Mouse (Mus musculus): ENCODE results near the gene Cacna1s.

Gene Cacna1s

DNA sequence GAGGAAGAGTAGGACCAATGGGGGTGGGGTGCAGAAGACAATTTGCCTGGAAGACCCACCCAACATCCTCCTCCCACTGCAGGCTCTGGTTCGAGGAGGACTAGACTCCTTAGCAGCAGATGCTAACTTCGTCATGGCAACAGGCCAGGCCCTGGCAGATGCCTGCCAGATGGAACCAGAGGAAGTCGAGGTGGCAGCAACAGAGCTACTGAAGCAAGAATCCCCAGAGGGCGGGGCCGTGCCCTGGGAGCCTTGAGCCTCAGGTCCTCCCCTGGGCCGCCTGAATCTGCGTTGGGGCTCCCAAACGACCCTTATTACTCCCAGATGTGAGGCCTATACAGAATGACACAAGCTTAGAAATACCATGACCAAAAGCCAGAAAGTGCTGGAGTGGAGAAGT is 66.3 kb downstream of the Cacna1s start:
- DNase-seq (ENCODE audit: low spot score), result peak; percentile 63

DNA sequence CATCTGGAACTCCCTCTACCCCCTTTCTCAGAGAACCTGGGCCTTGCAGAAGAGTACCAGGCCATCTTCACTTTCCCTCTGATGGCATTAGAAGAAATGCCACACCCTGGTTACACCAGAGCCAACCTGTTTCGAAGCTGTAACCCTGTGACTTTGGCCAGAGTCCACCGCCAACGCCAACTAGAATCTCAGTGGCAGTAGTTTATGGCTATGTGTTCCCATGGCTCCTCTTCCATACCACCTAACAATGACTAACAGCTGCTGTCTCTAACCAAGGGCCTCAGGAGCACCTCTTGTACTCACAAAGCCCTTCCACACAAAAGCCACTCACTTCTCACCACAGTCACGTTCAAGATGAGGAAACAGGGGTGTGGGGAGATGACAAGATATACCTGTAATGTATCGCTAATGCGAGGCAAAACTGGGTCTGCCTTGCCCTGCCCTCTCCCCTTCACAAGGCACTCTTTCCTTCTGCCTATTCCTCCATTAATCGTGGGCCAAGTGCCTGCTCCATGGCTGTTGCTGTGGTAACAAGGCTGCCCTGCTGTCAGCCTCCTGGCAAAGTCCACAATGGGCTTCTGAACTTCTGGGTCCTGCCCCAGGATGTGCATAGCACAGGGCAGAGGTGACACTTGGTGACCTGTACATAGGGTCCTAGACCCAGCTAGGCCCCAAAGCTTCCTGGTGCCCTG is 67.2 kb downstream of the Cacna1s start:
- DNase-seq (ENCODE audit: low spot score), result no peak

DNA sequence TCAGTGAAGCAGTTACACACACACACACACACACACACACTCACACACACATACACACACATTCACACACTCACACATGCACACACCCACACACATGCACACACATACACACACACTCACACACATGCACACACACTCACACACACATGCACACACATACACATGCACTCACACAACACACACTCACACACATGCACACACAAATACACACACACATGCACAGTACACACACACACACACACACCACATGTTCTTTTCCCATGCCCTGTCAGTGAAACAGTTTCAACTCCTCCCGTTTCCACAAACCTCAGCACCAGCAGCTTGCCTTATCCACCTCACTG is 67.7 kb downstream of the Cacna1s start:
- no peak for DNase-seq (ENCODE audit: low spot score)

DNA sequence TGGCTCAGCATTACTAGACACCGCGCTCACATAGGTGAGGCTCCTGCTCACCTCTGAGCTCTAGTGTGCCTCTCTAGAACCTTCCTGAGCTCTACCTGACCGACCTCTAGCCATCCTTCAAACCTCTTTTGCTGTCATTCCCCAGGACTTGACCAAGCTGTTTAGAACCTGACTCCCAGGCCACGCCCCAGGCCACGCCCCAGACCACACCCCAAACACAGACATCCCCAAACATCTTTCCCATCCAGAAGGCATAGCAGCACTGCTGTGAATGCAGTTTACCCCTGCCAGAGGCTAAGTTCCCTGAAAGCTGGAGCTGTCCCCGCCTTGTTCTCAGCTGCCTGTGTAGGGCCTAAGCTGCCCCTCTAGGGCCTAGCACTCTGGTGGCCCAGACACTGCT is 68.2 kb downstream of the Cacna1s start:
- no peak for DNase-seq (ENCODE audit: low spot score)

DNA sequence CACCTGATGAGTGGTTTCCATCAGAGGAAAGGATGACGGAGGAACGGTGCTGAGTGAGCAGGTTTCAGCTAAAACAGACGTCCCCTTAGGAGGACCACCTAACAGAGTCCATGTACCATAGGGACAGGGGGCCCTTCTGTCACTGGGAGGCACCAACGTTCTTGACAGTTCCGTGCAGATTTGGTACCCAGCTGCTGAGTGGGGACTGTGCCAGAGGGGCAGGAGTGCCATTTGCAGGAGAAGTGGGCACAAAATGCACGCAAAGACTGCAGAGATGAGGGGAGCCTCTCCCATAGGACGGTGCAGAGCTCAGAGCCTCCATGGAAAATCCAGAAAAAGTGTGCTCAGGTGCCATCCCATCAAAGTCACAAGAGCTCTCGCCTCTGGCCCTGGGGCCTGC is 69.5 kb downstream of the Cacna1s start:
- no peak for DNase-seq (ENCODE audit: low spot score)

DNA sequence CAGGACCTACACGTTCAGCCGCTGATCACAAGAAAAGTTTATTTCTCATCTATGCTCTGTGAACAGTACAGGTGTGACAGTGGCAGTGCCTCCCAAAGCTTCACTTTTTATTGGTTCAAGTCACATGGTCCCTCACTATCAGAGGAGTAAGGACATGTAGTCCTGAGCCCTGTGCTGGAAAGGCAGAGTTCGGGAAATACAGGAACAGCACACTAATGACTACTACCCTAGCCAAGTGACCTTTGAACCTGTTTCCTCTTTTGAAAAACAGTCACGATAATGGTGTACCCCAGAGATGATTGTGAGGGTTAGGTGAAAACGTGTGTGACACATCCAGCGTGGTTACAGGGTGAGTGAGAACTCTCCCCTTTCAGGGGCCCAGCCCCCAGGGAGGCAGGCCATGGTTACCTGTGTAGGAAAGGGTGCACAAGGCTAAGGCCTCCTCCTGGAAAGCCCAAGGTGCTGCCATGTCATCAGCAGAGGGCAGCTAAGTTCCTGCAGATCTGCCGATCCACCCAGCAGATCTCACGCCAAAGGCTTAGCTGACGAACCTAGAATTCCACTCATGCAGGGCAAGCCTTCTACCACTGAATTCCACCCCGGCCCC is 73.7 kb downstream of the Cacna1s start:
- DNase-seq (ENCODE audit: low spot score), result no peak

DNA sequence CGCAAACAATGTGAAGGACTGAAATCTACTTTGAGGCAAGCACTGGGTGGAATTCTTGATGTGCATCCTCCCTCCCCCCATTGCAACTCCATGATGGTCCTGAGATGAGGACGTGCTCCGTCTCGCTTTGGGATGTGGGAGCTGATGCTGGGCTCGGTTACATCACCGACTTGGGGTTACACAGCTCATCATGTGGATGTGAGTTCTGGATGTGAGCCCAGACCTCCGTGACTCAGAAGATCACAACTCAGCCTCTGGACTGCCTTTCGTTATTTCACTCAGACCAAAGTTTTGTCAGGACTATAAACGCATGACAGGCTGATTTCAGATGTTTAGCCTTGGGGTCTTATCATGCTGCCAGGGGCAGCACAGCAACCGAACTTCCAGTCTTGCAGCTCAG is 74.3 kb downstream of the Cacna1s start:
- DNase-seq (ENCODE audit: low spot score), result no peak

DNA sequence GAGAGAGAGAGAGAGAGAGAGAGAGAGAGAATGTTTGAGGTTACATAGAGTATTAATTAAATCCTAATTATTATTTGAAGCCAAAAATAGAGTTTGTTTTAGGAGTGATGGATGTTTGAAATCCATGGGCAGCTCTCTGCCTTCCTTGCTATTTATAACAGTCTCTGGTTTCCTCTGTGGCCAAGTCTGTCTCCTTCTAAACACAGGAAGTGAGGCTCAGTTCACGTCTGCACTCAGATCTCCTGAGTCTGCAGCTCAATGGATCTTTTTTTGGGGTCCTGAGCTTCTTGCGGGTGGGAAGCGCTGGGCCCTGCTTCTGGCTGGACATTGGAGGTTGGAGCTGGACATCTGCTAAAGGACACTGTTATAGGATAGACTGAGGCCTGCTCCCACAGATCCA is 75.3 kb downstream of the Cacna1s start:
- DNase-seq (ENCODE audit: low spot score), result peak; percentile 48

DNA sequence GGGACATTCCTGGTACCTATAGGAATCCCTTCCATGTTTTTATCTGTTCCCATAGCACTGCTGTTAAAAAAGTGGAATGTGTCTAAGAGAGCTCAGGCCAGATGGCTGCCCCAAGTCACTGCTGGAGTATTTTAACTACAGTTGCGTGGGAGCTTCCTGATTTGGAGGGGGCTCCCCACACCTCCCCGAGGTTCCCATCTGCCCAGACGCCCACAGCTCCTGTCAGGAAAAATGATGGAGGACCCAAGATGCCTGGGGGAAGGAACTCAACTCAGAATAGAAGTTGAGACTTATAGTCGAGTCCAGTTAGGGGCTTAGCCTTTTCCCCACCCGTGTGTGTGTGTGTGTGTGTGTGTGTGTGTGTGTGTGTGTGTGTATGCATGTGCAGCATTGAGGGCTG is 75.9 kb downstream of the Cacna1s start:
- DNase-seq (ENCODE audit: low spot score), result no peak

DNA sequence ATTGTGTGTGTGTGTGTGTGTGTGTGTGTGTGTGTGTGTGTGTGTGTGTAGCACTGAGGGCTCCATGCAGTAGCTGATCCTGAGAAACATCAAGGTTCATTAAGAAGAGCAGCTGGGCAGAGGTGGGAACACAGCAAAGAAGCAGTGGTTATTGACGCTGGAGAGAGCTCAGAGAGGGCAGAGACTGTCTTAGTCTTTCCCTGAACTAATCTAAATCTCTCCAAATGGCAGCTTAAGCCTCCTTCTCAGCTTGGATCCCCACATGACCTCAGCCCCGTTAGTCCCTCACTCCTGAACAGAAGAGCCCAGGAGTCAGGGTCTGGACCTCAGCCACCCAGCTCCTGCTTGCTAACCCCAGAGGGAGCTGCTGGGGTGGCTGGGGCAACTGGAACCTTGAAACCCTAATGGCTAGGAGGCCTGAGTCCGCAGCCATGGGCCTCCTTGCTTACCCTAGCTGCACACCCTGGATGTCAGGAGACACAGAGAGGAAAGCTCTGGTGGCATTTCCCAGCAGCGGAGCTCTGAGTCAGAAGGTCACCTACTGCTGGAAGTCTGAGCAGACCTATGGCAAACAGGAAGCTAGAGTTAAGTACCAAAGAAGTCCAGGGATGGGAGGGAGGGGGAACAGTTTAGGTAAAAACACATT is 76.5 kb downstream of the Cacna1s start:
- no peak for DNase-seq (ENCODE audit: low spot score)

DNA sequence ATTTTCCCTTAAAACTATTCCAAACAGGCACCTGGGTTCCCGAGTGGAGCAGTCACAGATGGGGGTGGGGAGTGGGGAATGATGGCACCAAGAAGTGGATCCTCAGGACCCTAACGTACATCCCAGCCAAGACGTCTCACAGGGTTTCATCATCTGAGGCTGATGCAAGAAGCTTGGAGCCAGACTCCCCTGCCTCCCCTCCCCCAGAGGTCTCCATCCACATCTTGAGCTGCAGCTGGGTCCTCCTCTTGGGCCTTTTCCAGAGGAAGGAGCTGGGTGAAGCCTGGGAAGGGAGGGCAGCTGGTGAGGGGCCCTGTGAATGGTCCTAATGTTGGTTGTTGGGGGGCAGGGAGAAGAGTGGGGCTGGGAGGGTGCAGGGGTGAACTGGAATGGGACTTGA is 77.6 kb downstream of the Cacna1s start:
- no peak for DNase-seq (ENCODE audit: low spot score)

DNA sequence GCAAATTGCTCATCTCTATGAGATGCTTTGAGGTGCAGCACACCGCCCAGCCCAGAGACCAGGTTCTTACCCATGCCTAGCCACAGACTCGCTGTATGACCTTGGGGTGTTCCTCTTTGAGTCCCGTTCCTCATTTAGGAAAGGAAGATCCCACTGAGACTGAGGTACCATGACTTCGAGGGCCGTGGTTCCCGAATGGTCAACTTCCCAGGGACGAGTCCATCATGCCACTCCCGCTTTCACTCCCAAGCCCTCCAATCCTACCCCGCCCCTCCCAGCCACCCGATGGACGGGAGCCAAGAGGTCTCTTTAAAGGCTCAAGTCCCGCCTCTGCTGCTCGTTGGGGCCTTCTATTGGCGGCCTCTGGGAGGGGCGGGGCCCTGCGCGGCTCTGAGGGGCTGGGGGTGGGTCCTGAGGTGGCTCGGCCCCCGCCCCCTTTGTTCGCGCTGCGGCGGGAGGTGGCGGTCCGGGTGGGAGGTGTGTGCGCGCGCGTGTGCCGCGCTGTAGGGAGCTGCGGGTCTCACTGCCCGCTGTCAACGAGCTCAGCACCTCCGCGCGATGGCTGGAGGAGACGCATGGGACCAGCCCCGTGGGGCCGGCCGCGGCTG is 78.5 kb downstream of the Cacna1s start, which contains the start of gene Kif21b:
TSS of gene Kif21b (plus strand) at position 439 of the 608 bp plus-strand sequence.
- peak; percentile 88 for DNase-seq (ENCODE audit: low spot score)

DNA sequence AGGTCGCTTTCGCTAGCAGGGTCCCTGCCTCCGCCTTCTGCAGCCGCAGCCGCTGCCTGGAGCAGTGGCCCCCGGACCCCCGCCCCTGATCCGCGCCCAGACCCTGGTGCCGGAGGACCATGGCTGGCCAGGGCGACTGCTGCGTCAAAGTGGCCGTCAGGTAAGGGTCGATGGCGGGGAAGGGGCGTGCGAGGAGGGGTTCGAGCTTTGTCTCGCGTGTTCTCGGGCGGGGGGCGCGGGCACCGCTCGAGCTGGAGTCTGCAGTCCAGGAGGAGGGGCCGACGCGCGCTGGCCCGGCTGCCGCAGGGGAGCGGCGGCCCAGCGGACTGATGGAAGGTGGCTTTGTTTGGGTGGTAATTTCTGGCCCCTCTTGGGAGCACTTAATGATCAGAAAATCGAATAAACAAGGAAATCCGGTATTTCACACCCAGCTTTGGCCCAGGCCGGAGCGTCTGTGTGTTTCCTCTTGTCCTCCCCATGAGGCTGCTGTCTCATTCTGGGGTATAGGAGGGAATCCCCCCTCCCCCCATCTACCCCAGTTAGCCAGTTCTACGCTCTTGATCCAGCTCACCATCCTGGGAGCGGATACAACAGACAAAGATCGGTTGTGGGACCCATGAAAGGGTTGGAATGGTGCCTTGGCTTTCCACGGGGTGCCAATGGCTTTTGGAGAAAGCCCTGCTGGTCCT is 79.2 kb downstream of the Cacna1s start:
- no peak for DNase-seq (ENCODE audit: low spot score)

DNA sequence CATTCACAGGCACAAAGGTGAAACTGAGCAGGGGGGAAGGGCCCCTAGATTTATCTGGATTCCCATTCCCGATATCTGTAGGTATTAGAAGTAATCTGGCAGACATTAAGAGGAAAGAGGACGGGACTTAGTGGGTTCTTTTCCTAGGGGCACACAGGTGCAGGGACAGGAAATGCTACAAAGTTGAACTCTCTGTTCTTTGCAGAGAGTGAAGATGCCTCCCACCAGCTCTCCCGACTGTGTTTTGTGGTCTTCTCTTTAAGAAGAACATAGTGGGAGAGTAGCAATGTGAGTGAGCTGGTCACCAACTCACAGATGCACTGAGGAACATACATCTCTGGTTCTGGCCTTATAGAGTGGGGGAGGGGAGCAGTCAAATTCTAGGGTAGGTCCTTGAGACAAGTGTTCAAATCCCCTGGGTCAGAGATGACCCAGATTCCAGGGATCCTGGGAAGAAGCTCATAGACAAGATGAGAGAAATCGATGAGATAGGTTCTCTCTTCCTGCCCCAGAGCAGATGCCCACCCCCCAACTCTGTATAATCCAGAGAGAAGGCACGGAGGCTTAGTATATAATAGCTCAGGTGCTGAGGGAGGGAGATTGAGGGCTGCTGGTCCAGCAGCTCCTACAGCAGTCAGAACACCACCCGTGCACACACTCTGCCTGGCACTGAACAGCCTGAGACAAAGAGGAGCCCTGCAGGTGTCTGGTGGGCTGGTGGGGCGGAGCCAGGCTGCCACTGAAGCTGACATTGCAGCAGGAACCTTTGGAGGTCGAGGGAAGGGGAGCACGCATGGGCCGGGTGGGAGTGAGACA is 80.0 kb downstream of the Cacna1s start:
- no peak for DNase-seq (ENCODE audit: low spot score)

DNA sequence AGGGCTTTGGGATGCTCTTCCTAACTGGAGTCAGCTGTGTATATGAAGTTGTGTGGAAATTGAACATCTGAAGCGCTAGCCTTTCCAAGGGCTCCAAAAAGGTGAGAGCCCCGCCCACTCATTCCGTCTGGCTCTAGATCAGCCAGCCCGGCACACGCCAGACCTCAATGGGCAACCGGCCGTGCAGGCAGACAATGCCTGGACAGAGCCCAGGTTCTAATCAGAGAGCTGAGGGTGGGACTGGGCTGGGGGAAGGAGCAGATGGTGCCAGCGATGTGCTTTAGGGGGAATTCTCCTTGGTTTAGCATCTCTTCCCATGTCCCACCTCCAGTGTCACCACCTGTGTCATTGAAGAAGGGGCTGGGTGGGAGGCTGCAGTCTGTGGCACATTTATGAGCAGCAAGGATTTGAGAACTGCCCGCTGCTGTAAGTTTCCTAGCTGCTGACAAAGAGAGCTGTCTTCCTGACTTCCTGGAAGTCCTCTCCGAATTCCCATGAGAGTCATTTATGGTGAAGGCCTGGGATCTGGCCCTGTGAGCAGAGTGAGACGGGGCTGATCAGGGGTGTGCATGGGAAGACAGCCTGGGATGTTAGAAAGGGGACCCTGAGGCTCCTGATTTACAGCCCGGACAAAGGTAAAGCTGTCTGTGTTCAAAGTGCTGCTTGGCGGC is 81.2 kb downstream of the Cacna1s start:
- DNase-seq (ENCODE audit: low spot score), result no peak

DNA sequence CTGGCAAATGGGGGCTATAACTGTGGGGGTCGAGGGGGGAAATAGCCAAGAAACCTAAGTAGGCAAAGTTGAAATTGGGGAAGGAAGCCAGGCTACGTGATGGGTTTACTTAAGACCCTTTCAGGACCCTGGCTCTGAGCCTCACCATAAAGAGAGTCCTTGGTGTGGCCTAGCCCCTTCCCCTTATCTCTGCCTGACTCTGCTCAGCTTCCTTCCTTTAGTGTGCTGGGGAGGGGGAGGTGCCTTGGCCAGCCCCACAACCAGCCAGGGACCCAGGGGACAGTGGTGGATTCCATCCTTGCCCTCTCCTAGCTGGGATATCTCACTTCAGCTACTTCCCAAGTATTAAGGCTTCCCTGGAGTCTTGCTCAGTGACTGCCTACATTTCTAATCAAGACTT is 82.0 kb downstream of the Cacna1s start:
- no peak for DNase-seq (ENCODE audit: low spot score)

DNA sequence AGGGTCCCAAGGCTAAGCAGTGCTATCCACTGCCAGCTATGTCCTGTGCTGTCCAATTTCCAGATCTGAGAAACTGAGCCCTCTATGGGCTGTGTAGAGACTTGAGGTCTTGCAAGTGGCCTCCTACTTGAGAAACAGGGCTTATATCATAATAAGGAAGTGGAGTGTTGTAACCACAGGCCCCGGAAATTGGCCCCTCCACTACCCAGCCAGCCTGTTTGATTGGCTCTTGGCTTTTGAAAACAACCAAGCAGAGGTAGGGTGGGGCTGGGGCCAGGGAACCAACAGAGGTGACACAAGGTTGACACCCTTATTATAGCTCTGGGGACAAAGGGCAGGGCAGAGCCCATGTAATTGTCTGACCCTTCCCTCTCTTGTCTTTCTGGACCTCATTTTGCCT is 82.5 kb downstream of the Cacna1s start:
- DNase-seq (ENCODE audit: low spot score), result peak; percentile 90

DNA sequence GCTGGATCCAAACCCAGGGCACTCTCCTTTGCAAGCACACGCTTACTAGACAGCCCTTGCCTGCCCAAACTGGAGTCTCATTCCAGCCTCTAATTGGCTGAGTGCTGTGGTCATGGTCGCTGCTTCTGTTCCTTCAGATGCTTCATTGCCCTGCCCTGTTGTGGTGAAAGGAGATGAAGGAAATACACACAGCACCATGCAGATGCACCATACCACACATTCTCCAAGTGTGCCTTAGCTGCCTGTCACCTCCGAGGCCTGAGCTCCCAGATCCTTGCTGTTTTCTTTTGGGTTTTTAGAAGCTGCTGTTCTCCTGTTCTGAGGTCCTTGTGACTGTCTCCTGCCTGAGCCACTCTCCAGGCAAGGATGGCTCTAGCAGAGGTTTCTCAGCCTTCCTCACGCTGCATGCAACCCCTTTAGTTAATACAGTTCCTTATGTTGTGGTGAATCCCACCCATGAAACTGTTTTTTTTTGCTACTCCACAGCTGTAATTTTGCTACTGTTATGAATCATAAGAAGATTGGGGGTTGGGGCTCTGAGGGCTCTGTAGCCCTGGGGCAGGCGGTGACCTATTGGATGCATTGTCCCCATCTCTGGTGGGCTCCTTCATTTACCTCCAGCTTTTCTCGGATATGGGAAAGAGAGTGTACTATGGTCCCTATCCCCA is 83.4 kb downstream of the Cacna1s start:
- peak; percentile 58 for DNase-seq (ENCODE audit: low spot score)

DNA sequence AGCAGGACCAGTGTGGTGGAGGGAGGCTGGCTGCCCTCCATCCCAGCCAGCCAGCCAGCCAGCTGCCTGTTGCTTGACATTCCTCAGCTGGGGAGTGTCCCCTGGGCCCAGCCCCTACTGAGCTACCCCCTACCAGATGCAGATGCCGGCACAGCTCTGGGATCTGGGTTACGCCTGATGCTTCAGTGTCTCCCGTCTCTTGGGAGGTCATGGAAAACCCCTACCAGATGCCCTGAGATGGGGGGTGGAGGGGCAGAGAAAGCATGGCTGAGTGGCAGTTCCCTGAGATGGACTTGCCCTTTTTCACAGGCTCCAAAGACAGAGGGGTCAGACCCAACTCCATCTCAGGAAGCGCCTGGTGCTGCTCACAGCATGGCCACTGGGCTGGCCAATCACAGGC is 84.0 kb downstream of the Cacna1s start:
- DNase-seq (ENCODE audit: low spot score), result no peak

DNA sequence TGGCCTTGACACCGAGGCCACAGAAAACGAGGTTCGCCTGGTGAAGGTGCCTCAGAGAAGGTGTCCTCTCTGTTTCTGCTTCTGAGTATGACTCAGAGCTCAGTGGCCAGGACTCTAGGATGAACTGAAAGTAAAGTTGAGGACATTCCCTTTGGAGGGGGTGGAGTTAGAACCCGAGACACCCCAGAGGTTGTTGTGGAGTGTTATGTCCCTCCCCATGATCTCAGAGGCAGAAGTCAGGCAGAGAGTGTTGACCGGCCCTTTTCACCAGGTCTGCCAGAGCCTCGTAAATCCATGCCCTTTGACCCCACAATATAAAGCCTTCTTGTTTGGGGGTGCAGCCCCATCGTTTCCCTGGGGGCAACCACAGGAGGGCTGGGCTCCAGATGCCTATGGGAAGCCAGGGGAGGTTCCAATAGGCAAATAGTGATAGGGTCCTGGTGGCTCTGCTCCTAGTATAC is 84.6 kb downstream of the Cacna1s start:
- no peak for DNase-seq (ENCODE audit: low spot score)

DNA sequence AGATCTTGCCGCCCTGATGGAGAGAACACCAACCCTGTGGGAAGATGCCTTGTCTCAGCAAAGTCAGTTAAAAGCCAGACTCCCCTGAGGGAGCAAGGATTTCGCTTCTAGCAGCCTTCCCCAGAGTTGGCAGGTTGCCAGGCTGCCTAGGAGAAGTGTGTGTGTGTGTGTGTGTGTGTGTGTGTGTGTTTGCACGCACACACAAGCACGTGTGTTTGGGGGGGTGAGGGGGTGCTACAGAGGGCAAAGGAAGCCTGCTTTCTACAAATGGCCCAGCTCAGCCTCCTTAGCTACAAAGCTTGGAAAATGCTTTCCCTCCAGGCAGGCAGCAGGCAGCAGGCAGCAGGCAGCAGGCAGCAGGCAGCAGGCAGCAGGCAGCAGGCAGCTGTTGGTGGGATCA is 85.0 kb downstream of the Cacna1s start:
- DNase-seq (ENCODE audit: low spot score), result peak; percentile 50

Measured in T-cell, adult 2 months (primary cell).